Mouse (Mus musculus): ENCODE data around the gene Vmn1r215. TPM values are rescaled to one million over a fixed set of nuclear protein-coding genes. Genes with fewer than 3 reads are reported as not detected.

The Vmn1r215 gene
- polyA plus RNA-seq (2021; fragmentation: Nextera tagmentation), result not detected in 2 replicates
- long read RNA-seq, experiment 1, result 0 reads
- long read RNA-seq, experiment 2, result 0 reads

GRCm38 (mm10) chr13:23067725-23068124 is at the start of gene Vmn1r215:
Vmn1r215 (plus strand) TSS chr13:23068025.

GRCm38 (mm10) chr13:23030118-23030517 is 37.7 kb upstream of the Vmn1r215 start, which contains the start of gene Vmn1r214:
Vmn1r214 (plus strand) TSS chr13:23030418.

GRCm38 (mm10) chr13:23118126-23118525 is 50.3 kb downstream of the Vmn1r215 start, which contains the start of gene Vmn1r217:
Vmn1r217 (minus strand) TSS chr13:23118226.

Other genes starting within 250 kb of the Vmn1r215 start
- not detected in 2 replicates for gene Vmn1r210, start 236.7 kb upstream of the Vmn1r215 start, polyA plus RNA-seq (2021; fragmentation: Nextera tagmentation)
- not detected in 2 replicates for gene Vmn1r211, start 210.5 kb upstream of the Vmn1r215 start, polyA plus RNA-seq (2021; fragmentation: Nextera tagmentation)
- not detected in 2 replicates for gene Vmn1r212, start 183.8 kb upstream of the Vmn1r215 start, polyA plus RNA-seq (2021; fragmentation: Nextera tagmentation)
- gene Vmn1r213, start 60.4 kb upstream of the Vmn1r215 start, polyA plus RNA-seq (2021; fragmentation: Nextera tagmentation), result not detected in 2 replicates
- gene Vmn1r214, start 37.6 kb upstream of the Vmn1r215 start, polyA plus RNA-seq (2021; fragmentation: Nextera tagmentation), result not detected in 2 replicates
- gene Vmn1r217, start 50.2 kb downstream of the Vmn1r215 start, polyA plus RNA-seq (2021; fragmentation: Nextera tagmentation), result not detected in 2 replicates
- gene Vmn1r218, start 65.1 kb downstream of the Vmn1r215 start, polyA plus RNA-seq (2021; fragmentation: Nextera tagmentation), result not detected in 2 replicates
- gene Vmn1r219, start 91.3 kb downstream of the Vmn1r215 start, polyA plus RNA-seq (2021; fragmentation: Nextera tagmentation), result not detected in 2 replicates
- not detected in 2 replicates for gene Vmn1r220, start 120.0 kb downstream of the Vmn1r215 start, polyA plus RNA-seq (2021; fragmentation: Nextera tagmentation)
- not detected in 2 replicates for gene Vmn1r221, start 146.1 kb downstream of the Vmn1r215 start, polyA plus RNA-seq (2021; fragmentation: Nextera tagmentation)
- not detected in 2 replicates for gene Vmn1r222, start 167.9 kb downstream of the Vmn1r215 start, polyA plus RNA-seq (2021; fragmentation: Nextera tagmentation)
- not detected in 2 replicates for gene Vmn1r223, start 179.1 kb downstream of the Vmn1r215 start, polyA plus RNA-seq (2021; fragmentation: Nextera tagmentation)

All from left cerebral cortex, adult 6 months (tissue).